Comparison of ENCODE assay signal across 13 mouse cellular contexts in the genomic region with DNA sequence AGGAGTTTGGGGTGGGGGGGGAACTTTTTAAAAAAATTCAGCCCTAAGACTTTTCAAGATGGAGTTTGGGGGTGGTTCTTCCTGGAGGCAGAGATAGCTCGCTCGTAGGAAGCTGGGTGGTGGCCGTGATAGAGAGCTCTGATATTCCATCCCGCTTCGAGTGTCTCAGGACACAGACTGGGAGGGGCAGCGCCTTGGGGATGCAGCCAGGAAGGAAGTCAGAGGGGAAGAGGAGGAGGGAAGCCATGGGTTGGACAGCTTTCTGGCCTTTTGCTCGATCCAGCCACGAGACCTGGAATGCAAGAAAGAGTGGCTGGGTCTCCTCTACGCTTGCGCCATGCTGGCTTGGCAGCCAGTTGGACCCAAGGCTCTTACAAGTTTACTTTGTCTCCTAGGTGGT.
DNase-seq lines count a peak whose midpoint lies in the region; ATAC-seq lines count a peak whose summit lies in the region.
"Had no signal": no experiment of that assay in that cellular context is flagged by ENCODE, and none has a peak within 500 bp of the region (broad histone marks: within the 10 kb centered on the region; RNA-seq: fewer than 3 reads in every experiment).

No protein-coding gene starts in this region.

- DNase-seq in adrenal gland, adult (ENCODE audit: inconsistent age in 2 of 2, low spot score in 1 of 2): peak; percentile 46 to 65
- no peak for DNase-seq in adrenal gland, adult 18-20 months (ENCODE audit: low spot score in 2 of 2)
- DNase-seq in embryonic facial prominence, embryonic 10.5 days (ENCODE audit: low spot score): no peak
- peak; percentile 44 to 54 for DNase-seq in kidney, adult 8-10 months
- DNase-seq in left cerebral cortex, postnatal 14 days (ENCODE audit: low spot score in 2 of 2): no peak
- DNase-seq: embryo, embryonic 11 days; layer of hippocampus, postnatal 36 days had no signal

- peaks cover 57% of the 10 kb centered on the region for H3K4me1 ChIP-seq in embryonic facial prominence, embryonic 10.5 days
- H3K4me1 ChIP-seq in limb, embryonic 15.5 days: peaks cover 6% of the 10 kb centered on the region; the same call in 1 of the 2 replicates
- H3K4me1 ChIP-seq in midbrain, embryonic 15.5 days: peaks cover 10% of the 10 kb centered on the region
- H3K4me1 ChIP-seq in midbrain, embryonic 13.5 days (replicated peaks): peaks cover 18% of the 10 kb centered on the region
- H3K4me1 ChIP-seq: megakaryocyte, embryonic 14.5 days had no signal

- intact Hi-C loops in left cerebral cortex, postnatal 14 days (cut with DNase I): no loop called here

- no peaks in the 10 kb centered on the region for H3K36me3 ChIP-seq in embryonic facial prominence, embryonic 10.5 days (replicated peaks)
- H3K36me3 ChIP-seq in limb, embryonic 15.5 days: no peaks in the 10 kb centered on the region
- no peaks in the 10 kb centered on the region for H3K36me3 ChIP-seq in midbrain, embryonic 15.5 days (replicated peaks)
- no peaks in the 10 kb centered on the region for H3K36me3 ChIP-seq in midbrain, embryonic 13.5 days

- no peak overlapping the region for H3K4me2 ChIP-seq in limb, embryonic 15.5 days
- no peak overlapping the region for H3K4me2 ChIP-seq in midbrain, embryonic 15.5 days
- no peak overlapping the region for H3K4me2 ChIP-seq in midbrain, embryonic 13.5 days (replicated peaks)
- H3K4me2 ChIP-seq: liver, embryonic 11.5 days had no signal

- H3K4me3 ChIP-seq in embryonic facial prominence, embryonic 10.5 days: no peak overlapping the region
- no peak overlapping the region for H3K4me3 ChIP-seq in limb, embryonic 15.5 days
- H3K4me3 ChIP-seq in midbrain, embryonic 15.5 days: no peak overlapping the region
- no peak overlapping the region for H3K4me3 ChIP-seq in midbrain, embryonic 13.5 days (replicated peaks)
- H3K4me3 ChIP-seq: megakaryocyte, embryonic 14.5 days; myocyte had no signal

- peak overlapping the region; percentile 60; the same call in 1 of the 2 replicates for H3K27ac ChIP-seq in embryonic facial prominence, embryonic 10.5 days (replicated peaks)
- peak overlapping the region; percentile 18; the same call in 1 of the 2 replicates for H3K27ac ChIP-seq in limb, embryonic 15.5 days
- H3K27ac ChIP-seq in midbrain, embryonic 15.5 days: no peak overlapping the region
- no peak overlapping the region for H3K27ac ChIP-seq in midbrain, embryonic 13.5 days

- H3K9me3 ChIP-seq in embryonic facial prominence, embryonic 10.5 days: no peaks in the 10 kb centered on the region
- H3K9me3 ChIP-seq in limb, embryonic 15.5 days: no peaks in the 10 kb centered on the region
- no peaks in the 10 kb centered on the region for H3K9me3 ChIP-seq in midbrain, embryonic 15.5 days
- H3K9me3 ChIP-seq in midbrain, embryonic 13.5 days: no peaks in the 10 kb centered on the region
- H3K9me3 ChIP-seq: megakaryocyte, embryonic 14.5 days had no signal

- no peaks in the 10 kb centered on the region for H3K27me3 ChIP-seq in embryonic facial prominence, embryonic 10.5 days (replicated peaks; ENCODE audit: low read depth, poor library complexity, severe bottlenecking)
- no peaks in the 10 kb centered on the region for H3K27me3 ChIP-seq in limb, embryonic 15.5 days
- no peaks in the 10 kb centered on the region for H3K27me3 ChIP-seq in midbrain, embryonic 15.5 days (replicated peaks)
- H3K27me3 ChIP-seq in midbrain, embryonic 13.5 days: peaks cover under 1% of the 10 kb centered on the region; the same call in 1 of the 2 replicates

- no peak overlapping the region for H3K9ac ChIP-seq in limb, embryonic 15.5 days
- H3K9ac ChIP-seq in midbrain, embryonic 15.5 days: no peak overlapping the region
- no peak overlapping the region for H3K9ac ChIP-seq in midbrain, embryonic 13.5 days (replicated peaks)

- no peak for ATAC-seq in limb, embryonic 15.5 days (ENCODE audit: insufficient number of reproducible peaks, low FRiP score, low TSS enrichment, low read depth)
- no peak for ATAC-seq in midbrain, embryonic 15.5 days (replicated peaks)
- ATAC-seq in midbrain, embryonic 13.5 days: no peak

- 82% methylated on average over 10 of the region's 10 CpGs for WGBS in embryonic facial prominence, embryonic 10.5 days
- 81% methylated on average over 10 of the region's 10 CpGs for WGBS in limb, embryonic 15.5 days
- WGBS in midbrain, embryonic 15.5 days: 92% methylated on average over 10 of the region's 10 CpGs
- 86% methylated on average over 10 of the region's 10 CpGs for WGBS in midbrain, embryonic 13.5 days

Comparison
In these comparisons a context has a peak if more than half of its experiments do, and no peak if none do; other contexts are left out.
1. DNase-seq: peak in adrenal gland, adult (2 of 2) and kidney, adult 8-10 months (2 of 2); none in adrenal gland, adult 18-20 months (0 of 2), embryonic facial prominence, embryonic 10.5 days (single experiment) and left cerebral cortex, postnatal 14 days (0 of 2).
2. H3K27ac ChIP-seq: peak in embryonic facial prominence, embryonic 10.5 days (single experiment) and limb, embryonic 15.5 days (single experiment); none in midbrain, embryonic 15.5 days (single experiment) and midbrain, embryonic 13.5 days (single experiment).